ENCODE assay signal across 9 mouse cellular contexts in genomic region chr4:120189941-120190340, GRCm38 (mm10). TPM values are rescaled to one million over a fixed set of nuclear protein-coding genes. Genes with fewer than 3 reads are reported as not detected.
DNase-seq lines count a peak whose midpoint lies in the region; ATAC-seq and TF ChIP-seq lines count a peak whose summit lies in the region.
"Had no signal": no experiment of that assay in that cellular context is flagged by ENCODE, and none has a peak within 500 bp of the region (broad histone marks: within the 10 kb centered on the region; RNA-seq: fewer than 3 reads in every experiment).

No protein-coding gene starts in this region.

- peak overlapping the region; percentile 45; the same call in 1 of the 2 replicates for H3K27ac ChIP-seq in forebrain, embryonic 10.5 days
- H3K27ac ChIP-seq in layer of hippocampus, adult 2 months, result no peak overlapping the region
- no peak overlapping the region for H3K27ac ChIP-seq in heart, embryonic 12.5 days (ENCODE audit: poor library complexity, severe bottlenecking)
- H3K27ac ChIP-seq: heart, embryonic 15.5 days; lung, embryonic 15.5 days had no signal

- H3K27me3 ChIP-seq in forebrain, embryonic 10.5 days (ENCODE audit: poor library complexity, severe bottlenecking), result 0 out of 2 replicates have a peak, but pooled peaks cover 8% of the 10 kb centered on the region
- peaks cover 18% of the 10 kb centered on the region for H3K27me3 ChIP-seq in heart, embryonic 12.5 days (replicated peaks)
- H3K27me3 ChIP-seq: lung, embryonic 15.5 days had no signal

- no peak for TF ChIP-seq CTCF in layer of hippocampus, adult 2 months (conservative IDR thresholded peaks at IDR 0.05)

- H3K36me3 ChIP-seq in forebrain, embryonic 10.5 days (replicated peaks), result no peaks in the 10 kb centered on the region
- no peaks in the 10 kb centered on the region for H3K36me3 ChIP-seq in heart, embryonic 12.5 days
- H3K36me3 ChIP-seq: heart, embryonic 15.5 days; lung, embryonic 15.5 days had no signal

- H3K9ac ChIP-seq in heart, embryonic 12.5 days, result no peak overlapping the region
- H3K9ac ChIP-seq: heart, embryonic 15.5 days; lung, embryonic 15.5 days had no signal

- H3K4me3 ChIP-seq in forebrain, embryonic 10.5 days, result no peak overlapping the region
- H3K4me3 ChIP-seq in layer of hippocampus, adult 2 months, result no peak overlapping the region
- no peak overlapping the region for H3K4me3 ChIP-seq in heart, embryonic 12.5 days
- H3K4me3 ChIP-seq: heart, embryonic 15.5 days; lung, embryonic 15.5 days had no signal

- ATAC-seq in heart, embryonic 12.5 days (ENCODE audit: insufficient number of reproducible peaks, low FRiP score), result no peak

- DNase-seq in cerebellum, adult 11-12 months, result peak; percentile 83
- peak; percentile 36 for DNase-seq in forebrain, embryonic 10.5 days (ENCODE audit: extremely low spot score, low spot score)
- peak; percentile 42 to 81 for DNase-seq in layer of hippocampus, adult 2 months (ENCODE audit: low spot score in 2 of 2)
- peak; percentile 49 for DNase-seq in retina, embryonic 14.5 days (ENCODE audit: low spot score)
- no peak for DNase-seq in heart, postnatal 14 days
- DNase-seq in spleen, postnatal 10 days (ENCODE audit: low spot score in 2 of 2), result no peak

- WGBS in forebrain, embryonic 10.5 days, result 24% methylated on average over 2 of the region's 2 CpGs
- 33% methylated on average over 2 of the region's 2 CpGs for WGBS in heart, embryonic 12.5 days

- H3K4me1 ChIP-seq in forebrain, embryonic 10.5 days, result peaks cover 20% of the 10 kb centered on the region
- peaks cover 7% of the 10 kb centered on the region for H3K4me1 ChIP-seq in heart, embryonic 12.5 days (replicated peaks)

- intact Hi-C loops in heart, postnatal 14 days (cut with DNase I), result no loop called here

- no peak overlapping the region for H3K4me2 ChIP-seq in heart, embryonic 12.5 days
- H3K4me2 ChIP-seq: heart, embryonic 15.5 days; lung, embryonic 15.5 days had no signal

- H3K9me3 ChIP-seq in forebrain, embryonic 10.5 days, result no peaks in the 10 kb centered on the region
- H3K9me3 ChIP-seq in heart, embryonic 12.5 days (replicated peaks), result no peaks in the 10 kb centered on the region
- H3K9me3 ChIP-seq: heart, embryonic 15.5 days; lung, embryonic 15.5 days had no signal

RNA-seq across cellular contexts. Expression of gene Edn2, which starts 28.9 kb away (rescaled TPM):
- polyA plus RNA-seq in forebrain, embryonic 10.5 days (2016; fragmentation: Nextera tagmentation; extraction: Ambion mirVana), result not detected in 2 replicates
- not detected for total RNA-seq in layer of hippocampus, adult 2 months (2021)
- total RNA-seq in heart, postnatal 14 days (2021), result not detected
- 0.38 and 0.55 TPM in 2 replicates for polyA plus RNA-seq in heart, embryonic 12.5 days (2016; fragmentation: Nextera tagmentation; extraction: Ambion mirVana)

Comparison
In these comparisons a context has a peak if more than half of its experiments do, and no peak if none do; other contexts are left out.
1. DNase-seq: peak in cerebellum, adult 11-12 months (single experiment), forebrain, embryonic 10.5 days (single experiment), layer of hippocampus, adult 2 months (2 of 2) and retina, embryonic 14.5 days (single experiment); none in heart, postnatal 14 days (0 of 2) and spleen, postnatal 10 days (0 of 2).